Mouse (Mus musculus): ENCODE data around the gene Mcts2.

The Mcts2 gene

DNA sequence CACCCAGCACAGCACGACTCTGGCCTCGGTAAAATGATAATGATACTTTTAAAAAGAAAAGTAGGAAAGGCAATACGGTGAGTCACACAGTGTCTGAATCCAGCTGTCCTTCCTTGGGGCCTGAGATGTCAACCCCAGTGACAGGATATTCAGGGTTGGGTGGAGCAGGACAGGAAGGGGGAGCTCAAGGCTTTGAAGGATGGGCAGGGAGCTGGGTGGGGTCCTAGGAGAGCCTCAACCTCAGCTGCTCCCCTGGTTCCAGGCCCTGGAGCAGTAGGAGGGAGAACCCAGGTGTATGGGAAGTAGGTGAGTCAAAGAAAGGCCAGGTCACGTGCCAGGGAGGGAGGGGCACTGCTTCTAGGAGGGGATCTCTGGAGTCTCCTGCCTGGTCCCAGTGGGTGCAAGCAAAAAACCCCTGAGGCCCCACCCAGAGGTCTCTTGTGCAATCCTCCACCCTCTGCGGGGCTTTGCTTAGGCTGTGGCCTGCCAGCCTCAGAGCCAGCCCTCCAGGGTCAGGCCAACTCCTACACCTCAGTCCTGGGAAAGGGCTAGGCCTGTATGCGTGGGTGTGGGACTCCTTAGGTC is 40.0 kb downstream of the Mcts2 start:
- DNase-seq, result no peak

DNA sequence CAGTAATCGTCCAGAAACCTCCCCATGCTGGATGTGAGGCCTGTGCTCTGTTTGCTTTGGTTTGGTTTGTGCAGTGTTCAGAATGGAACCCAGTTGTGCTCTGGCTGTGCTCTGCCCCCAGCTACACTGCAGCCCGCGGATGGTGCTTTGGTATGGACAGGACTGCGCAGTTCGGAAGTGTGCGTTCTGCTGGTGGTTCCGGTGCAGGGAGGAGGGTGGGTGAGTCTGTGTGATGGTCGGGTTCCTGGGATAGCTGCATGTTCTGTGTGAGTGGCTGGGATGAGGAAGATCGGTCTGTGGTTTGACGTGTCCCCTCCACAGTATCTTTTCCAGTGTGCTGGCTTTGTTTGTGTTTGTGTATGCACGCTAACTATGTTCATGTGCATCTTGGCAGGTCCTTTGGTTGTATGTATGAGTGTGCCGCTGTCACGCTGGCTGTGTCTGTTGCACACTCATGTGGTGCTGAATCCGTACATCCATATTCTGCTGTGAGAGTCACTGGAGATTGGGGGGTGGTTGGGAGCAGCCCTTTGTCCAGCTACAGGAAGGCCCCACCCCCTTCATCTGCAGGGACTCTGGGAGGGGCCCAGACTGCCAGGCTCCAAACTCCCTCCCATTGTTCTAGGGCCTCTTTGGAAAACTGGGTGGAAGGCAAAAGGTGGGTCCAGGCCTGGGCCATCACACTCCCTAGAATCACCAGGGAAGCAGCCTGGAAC is 41.1 kb downstream of the Mcts2 start:
- no peak for DNase-seq

DNA sequence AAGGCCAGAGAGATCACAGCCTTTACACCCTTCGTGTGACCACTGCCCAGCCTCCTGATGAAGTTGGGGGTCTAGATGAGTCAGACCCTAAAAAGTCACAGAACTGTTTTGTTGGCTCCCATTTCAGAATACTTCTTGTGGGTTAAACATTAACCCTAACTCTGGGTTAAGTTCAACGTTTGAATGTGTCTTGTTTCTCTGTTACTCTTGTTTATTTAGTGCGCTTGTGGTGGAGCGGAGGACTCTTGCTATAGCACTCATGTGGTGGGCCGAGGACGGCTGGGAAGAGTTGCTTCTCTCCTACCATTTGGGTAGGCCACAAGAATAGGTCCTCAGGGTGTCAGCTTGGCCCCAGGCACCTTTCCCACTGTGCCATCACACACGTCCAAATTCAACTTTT is 41.8 kb downstream of the Mcts2 start:
- no peak for DNase-seq

DNA sequence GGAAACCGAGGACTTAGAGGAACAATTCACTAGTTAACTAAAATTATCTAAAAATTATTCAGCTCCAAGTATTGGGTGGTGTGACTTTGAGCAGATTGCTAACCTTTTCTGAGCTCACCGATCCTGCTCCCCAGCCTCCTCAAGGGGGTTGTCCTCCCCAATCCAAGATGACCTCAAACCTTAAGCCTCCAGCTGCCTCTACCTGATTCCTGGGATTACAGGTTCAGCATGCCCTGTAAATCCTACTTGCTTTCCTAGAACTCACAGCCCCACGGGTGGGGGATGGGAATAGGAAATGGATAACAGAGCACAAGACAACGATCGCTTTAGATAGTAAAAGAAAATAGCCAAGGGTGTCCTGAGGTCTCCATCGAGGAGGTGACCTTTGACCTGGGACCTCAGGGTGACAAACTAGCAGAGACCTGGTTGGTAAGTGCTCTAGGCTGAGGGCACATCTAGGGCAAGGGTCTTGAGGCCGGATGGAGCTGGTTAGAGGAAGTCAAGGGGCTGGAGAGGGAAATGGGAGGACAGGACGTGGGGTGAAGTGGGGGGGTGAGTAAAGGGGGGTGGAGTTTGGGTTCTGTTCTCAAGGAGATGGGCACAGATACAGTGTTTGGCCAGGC is 42.3 kb downstream of the Mcts2 start:
- DNase-seq, result no peak

DNA sequence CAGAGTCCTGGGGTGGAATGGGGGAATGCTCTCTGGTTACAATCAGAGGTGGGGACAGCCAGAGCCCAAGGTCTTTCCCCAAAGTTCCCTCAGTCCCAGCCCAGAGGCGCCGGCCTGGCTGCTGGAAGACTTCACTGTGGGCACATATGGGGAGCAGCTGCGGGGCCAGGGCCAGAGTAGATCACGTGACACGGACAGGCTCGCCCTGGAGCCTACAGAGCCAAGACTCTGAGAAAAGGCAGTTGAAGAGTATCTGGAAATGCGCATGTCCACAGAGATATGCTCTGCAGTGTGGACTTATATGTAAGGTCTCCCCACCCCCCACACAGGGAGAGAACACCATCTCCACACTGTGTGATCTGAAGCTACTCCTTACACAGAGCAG is 42.8 kb downstream of the Mcts2 start:
- no peak for DNase-seq

DNA sequence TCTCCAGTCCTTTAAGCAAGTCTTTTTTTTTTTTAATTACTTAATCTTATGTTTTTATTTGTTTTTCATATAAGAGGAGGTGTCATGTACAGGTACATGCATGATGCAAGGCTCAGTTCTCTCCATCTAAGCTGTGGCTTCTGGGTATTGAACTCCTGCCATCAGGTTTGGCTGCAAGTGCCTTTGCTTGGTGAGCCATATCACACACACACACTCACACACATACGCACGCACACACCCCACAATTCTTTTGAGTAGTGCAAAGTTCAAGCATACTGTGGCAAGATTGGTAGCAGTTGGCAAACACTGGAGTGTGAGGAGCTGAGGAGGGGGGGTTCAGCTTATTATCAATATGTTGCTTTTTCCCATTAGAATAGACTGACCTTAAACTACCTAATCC is 46.4 kb downstream of the Mcts2 start:
- no peak for DNase-seq

DNA sequence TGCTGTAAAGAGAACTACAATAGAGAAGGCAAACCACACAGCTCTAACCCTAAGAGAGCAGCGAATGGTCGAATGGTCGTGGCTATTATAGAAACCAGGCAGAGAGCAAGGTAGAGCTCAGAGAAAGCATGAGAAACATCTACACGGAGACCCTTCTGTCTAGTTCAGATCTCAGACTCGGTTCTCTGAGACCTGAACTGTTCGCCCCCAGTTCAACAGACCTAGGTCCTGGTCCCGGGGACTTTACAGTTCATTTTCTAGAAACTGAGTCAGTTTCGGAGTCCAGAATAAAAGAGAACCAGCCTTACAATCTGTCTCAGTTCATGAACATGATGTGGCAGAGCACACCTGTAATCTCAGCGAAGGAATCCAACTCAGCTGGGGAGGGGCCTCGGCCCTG is 47.7 kb downstream of the Mcts2 start:
- no peak for DNase-seq

DNA sequence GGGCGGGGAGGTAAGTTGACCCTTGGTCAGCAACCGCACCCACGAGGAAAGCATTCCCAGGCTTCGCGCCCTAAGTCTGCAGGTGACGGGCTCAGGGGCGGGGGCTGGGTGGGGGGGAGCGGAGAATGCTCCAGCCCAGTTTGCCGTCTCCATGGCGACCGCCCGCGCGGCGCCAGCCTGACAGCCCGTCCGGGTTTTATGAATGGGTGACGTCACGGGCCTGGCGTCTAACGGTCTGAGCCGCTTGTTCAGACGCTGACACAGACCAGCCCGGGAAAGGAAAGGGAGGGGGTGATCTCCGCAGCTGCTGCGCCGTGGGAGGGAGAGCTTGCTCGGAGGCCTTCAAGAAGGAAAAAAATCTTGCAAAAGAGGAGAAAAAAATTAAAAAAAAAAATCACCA is 48.1 kb downstream of the Mcts2 start:
- peak; percentile 93 for DNase-seq

DNA sequence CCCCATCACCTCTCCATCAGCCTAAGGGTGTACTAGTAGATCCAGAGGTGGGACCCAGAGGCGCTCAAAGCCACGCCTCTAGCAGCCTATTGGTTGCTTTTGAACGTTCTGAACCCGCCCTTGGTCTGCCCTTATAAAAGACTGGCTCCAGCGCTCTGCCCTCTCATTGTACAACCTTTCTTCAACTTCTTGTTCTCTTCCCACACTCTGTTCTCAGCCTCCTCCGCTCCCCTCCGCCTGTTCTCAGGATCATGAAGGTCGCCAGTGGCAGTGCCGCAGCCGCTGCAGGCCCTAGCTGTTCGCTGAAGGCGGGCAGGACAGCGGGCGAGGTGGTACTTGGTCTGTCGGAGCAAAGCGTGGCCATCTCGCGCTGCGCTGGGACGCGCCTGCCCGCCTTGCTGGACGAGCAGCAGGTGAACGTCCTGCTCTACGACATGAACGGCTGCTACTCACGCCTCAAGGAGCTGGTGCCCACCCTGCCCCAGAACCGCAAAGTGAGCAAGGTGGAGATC is 49.3 kb downstream of the Mcts2 start, which contains the start of gene Id1:
Id1 (plus strand) TSS at position 162 of the 512 bp plus-strand sequence.
- DNase-seq, result peak; percentile 67

DNA sequence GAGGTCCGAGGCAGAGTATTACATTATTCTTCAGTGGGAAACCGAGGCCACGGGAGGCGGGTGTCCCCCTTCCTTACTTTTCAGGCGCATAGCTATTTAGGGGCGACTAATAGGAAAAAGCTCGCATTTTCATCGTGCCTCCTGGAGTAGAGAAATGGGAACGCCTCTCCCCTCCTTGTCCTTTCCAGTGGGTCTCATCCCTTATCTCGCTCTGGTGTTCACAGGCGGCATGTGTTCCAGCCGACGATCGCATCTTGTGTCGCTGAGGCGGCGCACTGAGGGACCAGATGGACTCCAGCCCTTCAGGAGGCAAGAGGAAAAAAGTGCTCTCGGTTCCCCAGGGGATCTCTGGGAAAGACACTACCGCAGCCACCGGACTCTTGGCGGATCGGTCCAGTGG is 49.9 kb downstream of the Mcts2 start:
- no peak for DNase-seq
